Mouse (Mus musculus) small intestine, adult 2 months (tissue): Measurements from ENCODE around the gene Akap13.
"Not testable (repeated sequence)": the region's sequence is repeated elsewhere in the genome, so short reads cannot be mapped to it uniquely, and the experiment has no call there.

ENCODE experiments used
- CTCF ChIP-seq: fragments of 200-500 bp; IDR thresholded peaks from 2 replicates; pipeline ENCODE4 v1.5.1; 2012; ENCODE audit warnings: low read depth, mild to moderate bottlenecking, control low read depth, inconsistent platforms, low read length, moderate library complexity, mixed read lengths; ENCODE audit not compliant: insufficient replicate concordance, insufficient read length; ENCODE audit errors: extremely low read depth
- POLR2A ChIP-seq: fragments of 200-500 bp; IDR thresholded peaks from 2 replicates; pipeline ENCODE4 v1.6.1; 2012; ENCODE audit warnings: low read depth, mild to moderate bottlenecking, control low read depth, inconsistent platforms, low read length, moderate library complexity

GRCm38 (mm10) chr7:75762225-75762624 lies 306.9 kb downstream of the Akap13 start:
- not testable (repeated sequence) for TF ChIP-seq CTCF, POLR2A
